ENCODE assay signal across 16 mouse cellular contexts in the genomic region with DNA sequence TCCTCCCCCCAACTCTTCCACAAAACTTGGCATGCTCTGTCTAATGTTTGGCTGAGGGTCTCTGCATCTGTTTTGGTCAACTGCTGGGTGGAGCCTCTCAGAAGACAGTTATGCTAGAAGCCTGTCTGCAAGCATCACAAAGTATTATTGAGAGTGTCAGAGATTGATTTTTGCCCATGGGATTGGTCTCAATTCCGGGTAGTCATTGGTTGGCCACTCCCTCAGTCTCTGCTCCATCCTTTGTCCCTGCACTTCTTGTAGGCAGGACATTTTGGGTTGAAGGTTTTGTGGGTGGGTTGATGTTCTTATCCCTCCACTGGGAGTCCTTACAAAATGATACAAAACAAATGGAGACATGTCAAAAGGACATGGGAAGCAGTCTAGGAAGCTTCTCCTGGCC. TPM values are rescaled to one million over a fixed set of nuclear protein-coding genes. Genes with fewer than 3 reads are reported as not detected.
"Had no signal": no experiment of that assay in that cellular context is flagged by ENCODE, and none has a peak within 500 bp of the region (broad histone marks: within the 10 kb centered on the region; RNA-seq: fewer than 3 reads in every experiment).

No protein-coding gene starts in this region.

- H3K9me3 ChIP-seq: megakaryocyte, embryonic 14.5 days; midbrain, embryonic 13.5 days; midbrain, embryonic 15.5 days; neural tube, embryonic 12.5 days; stomach, embryonic 15.5 days had no signal

- H3K4me1 ChIP-seq: neural tube, embryonic 12.5 days; stomach, embryonic 15.5 days had no signal

- H3K27me3 ChIP-seq: megakaryocyte, embryonic 14.5 days; midbrain, embryonic 13.5 days; midbrain, embryonic 15.5 days; neural tube, embryonic 12.5 days; stomach, embryonic 15.5 days had no signal

- H3K4me2 ChIP-seq: midbrain, embryonic 11.5 days; midbrain, embryonic 13.5 days; midbrain, embryonic 15.5 days; neural tube, embryonic 12.5 days; stomach, embryonic 15.5 days had no signal

- H3K36me3 ChIP-seq: midbrain, embryonic 13.5 days; midbrain, embryonic 15.5 days; neural tube, embryonic 12.5 days; stomach, embryonic 15.5 days had no signal

- H3K4me3 ChIP-seq: megakaryocyte, embryonic 14.5 days; midbrain, embryonic 13.5 days; midbrain, embryonic 15.5 days; neural tube, embryonic 12.5 days; stomach, embryonic 15.5 days had no signal

- ATAC-seq: liver, postnatal 0 days; midbrain, embryonic 13.5 days; midbrain, embryonic 15.5 days had no signal

- H3K27ac ChIP-seq: macrophage; midbrain, embryonic 13.5 days; midbrain, embryonic 15.5 days; neural tube, embryonic 12.5 days; stomach, embryonic 15.5 days; stomach, postnatal 0 days had no signal

- H3K9ac ChIP-seq: liver, postnatal 0 days; midbrain, embryonic 13.5 days; midbrain, embryonic 15.5 days; neural tube, embryonic 12.5 days; stomach, embryonic 15.5 days had no signal

- DNase-seq: liver, postnatal 0 days; lung, adult 2 months; lung, postnatal 10 days; right cerebral cortex, postnatal 14 days; thymus, adult 2 months; thymus, postnatal 25 days; thymus, postnatal 4 days had no signal

RNA-seq across cellular contexts. Expression of a gene that starts 39.1 kb away (rescaled TPM):
- polyA plus RNA-seq: lung, adult 2 months; lung, embryonic 16.5 days had no signal
